Comparison of ENCODE assay signal across 11 mouse cellular contexts in the genomic region with DNA sequence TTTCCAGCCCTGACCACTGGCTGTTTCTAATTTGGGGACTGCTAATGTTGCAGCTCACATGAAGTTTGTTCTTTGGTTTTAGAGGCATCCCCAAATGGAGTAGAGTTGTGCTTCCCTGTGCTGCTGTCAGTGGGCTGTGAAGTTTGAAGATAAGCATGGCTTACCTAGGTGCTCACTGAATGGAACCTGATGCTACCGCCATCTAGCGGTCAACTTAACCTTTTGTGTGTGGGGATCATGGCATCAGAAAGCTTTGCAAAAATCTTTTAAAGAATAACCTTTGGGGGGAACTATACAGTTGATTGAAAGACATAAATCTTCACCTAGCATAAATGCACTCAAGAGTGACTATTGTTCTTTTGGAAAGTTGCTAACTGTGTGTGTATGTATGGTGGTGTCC.
DNase-seq lines count a peak whose midpoint lies in the region; TF ChIP-seq lines count a peak whose summit lies in the region.
"Had no signal": no experiment of that assay in that cellular context is flagged by ENCODE, and none has a peak within 500 bp of the region (broad histone marks: within the 10 kb centered on the region; RNA-seq: fewer than 3 reads in every experiment).

No protein-coding gene starts in this region.

- no peak overlapping the region for H3K27ac ChIP-seq in left cerebral cortex, adult 2 months
- no peak overlapping the region for H3K27ac ChIP-seq in ES-Bruce4 (ENCODE audit: insufficient read depth, low read length)
- H3K27ac ChIP-seq: midbrain, embryonic 12.5 days had no signal

- TF ChIP-seq EP300 in ES-Bruce4 (IDR thresholded peaks at IDR 0.05; ENCODE audit: insufficient read depth, low read depth, low read length) = no peak

- intact Hi-C loops in left cerebral cortex, adult 2 months (cut with DNase I) = no loop called here

- H3K27me3 ChIP-seq in ES-Bruce4 (ENCODE audit: control insufficient read depth, insufficient read depth, low read length, poor library complexity, severe bottlenecking) = no peaks in the 10 kb centered on the region

- H3K4me3 ChIP-seq in left cerebral cortex, adult 2 months = no peak overlapping the region
- no peak overlapping the region for H3K4me3 ChIP-seq in ES-Bruce4 (ENCODE audit: low read depth, low read length)
- H3K4me3 ChIP-seq: midbrain, embryonic 12.5 days had no signal

- H3K4me1 ChIP-seq in ES-Bruce4 (ENCODE audit: control insufficient read depth, insufficient read depth, low read length) = peaks cover 2% of the 10 kb centered on the region

- no peaks in the 10 kb centered on the region for H3K36me3 ChIP-seq in ES-Bruce4 (ENCODE audit: control insufficient read depth, insufficient read depth, low read length, poor library complexity, severe bottlenecking)
- H3K36me3 ChIP-seq: midbrain, embryonic 12.5 days had no signal

- H3K9ac ChIP-seq in ES-Bruce4 (ENCODE audit: low read depth, poor library complexity, severe bottlenecking) = no peak overlapping the region
- H3K9ac ChIP-seq: midbrain, embryonic 12.5 days had no signal

- H3K9me3 ChIP-seq in ES-Bruce4 (replicated peaks; ENCODE audit: control insufficient read depth, insufficient read depth, low read length, poor library complexity, severe bottlenecking) = no peaks in the 10 kb centered on the region
- H3K9me3 ChIP-seq: midbrain, embryonic 12.5 days had no signal

- peak; percentile 58 for TF ChIP-seq CTCF in left cerebral cortex, adult 2 months (IDR thresholded peaks at IDR 0.05)
- TF ChIP-seq CTCF in ES-Bruce4 (IDR thresholded peaks at IDR 0.05; ENCODE audit: low read depth, low read length) = peak; percentile 36

- peak; percentile 9 for DNase-seq in cerebellum, adult 9-10 months
- DNase-seq in cerebellum, adult 11-12 months = no peak
- DNase-seq in left cerebral cortex, adult 2 months (ENCODE audit: extremely low spot score in 1 of 2, low spot score in 2 of 2) = no peak
- no peak for DNase-seq in left cerebral cortex, adult 8-10 months (ENCODE audit: low spot score in 2 of 2)
- DNase-seq in hindlimb bud, embryonic 11.5 days (ENCODE audit: extremely low spot score, low read depth, low spot score) = peak; percentile 44
- no peak for DNase-seq in urinary bladder, adult 18-20 months (ENCODE audit: low spot score in 2 of 2)
- DNase-seq in right cerebral cortex, adult 18-20 months = no peak
- DNase-seq: heart, postnatal 4 days; right cerebral cortex, postnatal 4 days had no signal

- no peak for TF ChIP-seq POLR2A in ES-Bruce4 (IDR thresholded peaks at IDR 0.05; ENCODE audit: insufficient read depth, low read length)

Comparison
In these comparisons a context has a peak if more than half of its experiments do, and no peak if none do; other contexts are left out.
1. DNase-seq: peak in cerebellum, adult 9-10 months (single experiment) and hindlimb bud, embryonic 11.5 days (single experiment); none in cerebellum, adult 11-12 months (single experiment), left cerebral cortex, adult 2 months (0 of 2), left cerebral cortex, adult 8-10 months (0 of 2), urinary bladder, adult 18-20 months (0 of 2) and right cerebral cortex, adult 18-20 months (single experiment).